Mouse (Mus musculus): ENCODE measurements around the gene Hnf1b. TPM values are rescaled to one million over a fixed set of nuclear protein-coding genes. Genes with fewer than 3 reads are reported as not detected.

The Hnf1b gene
- polyA plus RNA-seq, 2 experiments: 1.8 to 2.4 TPM

- Histone ChIP-seq H3K27me3 (ENCODE audit: control insufficient read depth, insufficient read depth, low read length) (no peaks in the 10 kb centered on the region), H3K4me3 (ENCODE audit: insufficient read depth in 1 of 2, low read depth in 2 of 2, low read length in 2 of 2) (no peak overlapping the region), H3K9ac (replicated peaks) (no peak overlapping the region), H3K9me3 (ENCODE audit: control insufficient read depth, low read length) (no peaks in the 10 kb centered on the region), H3K4me2 (ENCODE audit: low read depth) (no peak overlapping the region), H3K36me3 (replicated peaks; ENCODE audit: control insufficient read depth, insufficient read depth, low read depth) (no peaks in the 10 kb centered on the region), H3K27ac (no peak overlapping the region), H3K4me1 (replicated peaks; ENCODE audit: control insufficient read depth in 2 of 2, insufficient read depth in 2 of 2, low read length in 1 of 2) (no peaks in the 10 kb centered on the region)
- 50% methylated on average over 2 of the region's 2 CpGs for WGBS (ENCODE audit: insufficient replicate concordance)
- ATAC-seq (ENCODE audit: insufficient read depth) (no peak), DNase-seq (ENCODE audit: low read depth in 3 of 3, low spot score in 3 of 3) (no peak)
- TF ChIP-seq EP300 (IDR thresholded peaks at IDR 0.05; ENCODE audit: low read depth) (no peak), CTCF (IDR thresholded peaks at IDR 0.05; ENCODE audit: low read depth) (no peak)
Measured at GRCm38 (mm10) chr11:83922600-83922999, 72.7 kb downstream of the Hnf1b start.

GRCm38 (mm10) chr11:83927097-83927496 lies 77.2 kb downstream of the Hnf1b start:
- no peaks in the 10 kb centered on the region for H3K36me3 ChIP-seq (replicated peaks; ENCODE audit: control insufficient read depth, insufficient read depth, low read depth)
- H3K27me3 ChIP-seq (ENCODE audit: control insufficient read depth, insufficient read depth, low read length): no peaks in the 10 kb centered on the region
- WGBS (ENCODE audit: insufficient replicate concordance): 45% methylated on average over 3 of the region's 3 CpGs
- no peak overlapping the region for H3K9ac ChIP-seq (replicated peaks)
- no peaks in the 10 kb centered on the region for H3K4me1 ChIP-seq (replicated peaks; ENCODE audit: control insufficient read depth in 2 of 2, insufficient read depth in 2 of 2, low read length in 1 of 2)
- ATAC-seq (ENCODE audit: insufficient read depth): no peak
- no peaks in the 10 kb centered on the region for H3K9me3 ChIP-seq (ENCODE audit: control insufficient read depth, low read length)
- no peak for DNase-seq (ENCODE audit: low read depth in 3 of 3, low spot score in 3 of 3)
- H3K27ac ChIP-seq: no peak overlapping the region
- no peak overlapping the region for H3K4me2 ChIP-seq (ENCODE audit: low read depth)
- H3K4me3 ChIP-seq (ENCODE audit: insufficient read depth in 1 of 2, low read depth in 2 of 2, low read length in 2 of 2): no peak overlapping the region
- no peak for TF ChIP-seq EP300 (IDR thresholded peaks at IDR 0.05; ENCODE audit: low read depth)
- TF ChIP-seq CTCF (IDR thresholded peaks at IDR 0.05; ENCODE audit: low read depth): peak; percentile 83

GRCm38 (mm10) chr11:83932506-83933106 lies 82.7 kb downstream of the Hnf1b start:
- Histone ChIP-seq H3K9me3 (ENCODE audit: control insufficient read depth, low read length) (no peaks in the 10 kb centered on the region), H3K4me1 (replicated peaks; ENCODE audit: control insufficient read depth in 2 of 2, insufficient read depth in 2 of 2, low read length in 1 of 2) (no peaks in the 10 kb centered on the region), H3K27ac (no peak overlapping the region), H3K9ac (replicated peaks) (no peak overlapping the region), H3K4me3 (ENCODE audit: insufficient read depth in 1 of 2, low read depth in 2 of 2, low read length in 2 of 2) (no peak overlapping the region), H3K4me2 (ENCODE audit: low read depth) (no peak overlapping the region), H3K36me3 (replicated peaks; ENCODE audit: control insufficient read depth, insufficient read depth, low read depth) (no peaks in the 10 kb centered on the region), H3K27me3 (ENCODE audit: control insufficient read depth, insufficient read depth, low read length) (no peaks in the 10 kb centered on the region)
- ATAC-seq (ENCODE audit: insufficient read depth) (no peak), DNase-seq (ENCODE audit: low read depth in 3 of 3, low spot score in 3 of 3) (no peak)
- 49% methylated on average over 10 of the region's 10 CpGs for WGBS (ENCODE audit: insufficient replicate concordance)
- TF ChIP-seq CTCF (IDR thresholded peaks at IDR 0.05; ENCODE audit: low read depth) (no peak), EP300 (IDR thresholded peaks at IDR 0.05; ENCODE audit: low read depth) (no peak)

GRCm38 (mm10) chr11:83933376-83933775 lies 83.5 kb downstream of the Hnf1b start:
- Histone ChIP-seq H3K4me1 (replicated peaks; ENCODE audit: control insufficient read depth in 2 of 2, insufficient read depth in 2 of 2, low read length in 1 of 2) (no peaks in the 10 kb centered on the region), H3K9me3 (ENCODE audit: control insufficient read depth, low read length) (no peaks in the 10 kb centered on the region), H3K36me3 (replicated peaks; ENCODE audit: control insufficient read depth, insufficient read depth, low read depth) (no peaks in the 10 kb centered on the region), H3K4me3 (ENCODE audit: insufficient read depth in 1 of 2, low read depth in 2 of 2, low read length in 2 of 2) (no peak overlapping the region), H3K27ac (no peak overlapping the region), H3K4me2 (ENCODE audit: low read depth) (no peak overlapping the region), H3K9ac (replicated peaks) (no peak overlapping the region), H3K27me3 (ENCODE audit: control insufficient read depth, insufficient read depth, low read length) (no peaks in the 10 kb centered on the region)
- DNase-seq (ENCODE audit: low read depth in 3 of 3, low spot score in 3 of 3) (no peak), ATAC-seq (ENCODE audit: insufficient read depth) (no peak)
- WGBS (ENCODE audit: insufficient replicate concordance): 72% methylated on average over 4 of the region's 4 CpGs
- TF ChIP-seq EP300 (IDR thresholded peaks at IDR 0.05; ENCODE audit: low read depth) (no peak), CTCF (IDR thresholded peaks at IDR 0.05; ENCODE audit: low read depth) (no peak)

- H3K27ac ChIP-seq: no peak overlapping the region
- no peaks in the 10 kb centered on the region for H3K4me1 ChIP-seq (replicated peaks; ENCODE audit: control insufficient read depth in 2 of 2, insufficient read depth in 2 of 2, low read length in 1 of 2)
- H3K36me3 ChIP-seq (replicated peaks; ENCODE audit: control insufficient read depth, insufficient read depth, low read depth): no peaks in the 10 kb centered on the region
- no peak overlapping the region for H3K4me3 ChIP-seq (ENCODE audit: insufficient read depth in 1 of 2, low read depth in 2 of 2, low read length in 2 of 2)
- ATAC-seq (ENCODE audit: insufficient read depth) (no peak), DNase-seq (ENCODE audit: low read depth in 3 of 3, low spot score in 3 of 3) (peak in 2 of 3 experiments; percentile 22 to 41)
- no peaks in the 10 kb centered on the region for H3K27me3 ChIP-seq (ENCODE audit: control insufficient read depth, insufficient read depth, low read length)
- no peak overlapping the region for H3K9ac ChIP-seq (replicated peaks)
- 19% methylated on average over 7 of the region's 7 CpGs for WGBS (ENCODE audit: insufficient replicate concordance)
- no peaks in the 10 kb centered on the region for H3K9me3 ChIP-seq (ENCODE audit: control insufficient read depth, low read length)
- TF ChIP-seq CTCF (IDR thresholded peaks at IDR 0.05; ENCODE audit: low read depth): peak; percentile 87
- no peak for TF ChIP-seq EP300 (IDR thresholded peaks at IDR 0.05; ENCODE audit: low read depth)
- no peak overlapping the region for H3K4me2 ChIP-seq (ENCODE audit: low read depth)
Measured at GRCm38 (mm10) chr11:83935986-83936665, 86.3 kb downstream of the Hnf1b start.
